Mouse (Mus musculus): ENCODE data around the gene Strap. TPM values are rescaled to one million over a fixed set of nuclear protein-coding genes. Genes with fewer than 3 reads are reported as not detected.
"Not testable (repeated sequence)": the region's sequence is repeated elsewhere in the genome, so short reads cannot be mapped to it uniquely, and the experiment has no call there.

The Strap gene
- polyA plus RNA-seq, 1 experiment from 2014 or later = 137 TPM

DNA sequence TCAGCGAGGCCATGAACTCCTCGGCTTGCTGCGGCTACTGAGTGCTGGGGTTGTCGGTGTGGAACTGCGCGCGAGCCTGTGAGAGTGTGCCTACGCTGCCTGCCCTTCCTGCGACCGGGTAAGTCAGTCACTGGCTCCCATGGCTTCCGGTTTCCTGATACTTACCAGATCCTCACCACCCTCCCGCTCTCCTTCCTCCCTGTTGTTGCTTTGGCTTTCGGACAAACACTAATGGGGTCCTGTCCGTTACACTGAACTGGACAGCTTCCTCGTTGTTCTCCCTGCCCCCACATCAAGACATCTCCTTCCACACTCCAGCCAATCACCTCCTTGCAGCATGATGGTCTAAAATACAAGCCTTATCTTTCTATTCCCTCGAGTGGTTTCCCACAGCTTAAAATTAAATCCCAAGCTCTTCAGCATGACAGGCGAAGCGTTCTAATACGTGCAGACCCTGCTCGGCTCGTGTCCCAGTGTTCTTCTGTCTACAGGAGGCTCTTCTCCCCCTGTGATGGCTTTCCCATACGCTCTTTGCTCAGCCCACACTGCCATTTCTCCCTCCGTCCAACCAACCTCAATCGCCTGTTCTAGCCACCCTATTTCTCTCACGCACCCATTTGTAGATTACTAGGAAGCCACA is 30.5 kb upstream of the Strap start:
- Histone ChIP-seq H3K4me2 (no peak overlapping the region), H3K27me3 (no peaks in the 10 kb centered on the region), H3K9me3 (no peaks in the 10 kb centered on the region), H3K27ac (no peak overlapping the region), H3K9ac (no peak overlapping the region), H3K36me3 (no peaks in the 10 kb centered on the region), H3K4me1 (no peaks in the 10 kb centered on the region), H3K4me3 (no peak overlapping the region)
- 72% methylated on average over 25 of the region's 25 CpGs for WGBS
- no peak for ATAC-seq (ENCODE audit: insufficient number of reproducible peaks, low FRiP score, low TSS enrichment, low read depth)

DNA sequence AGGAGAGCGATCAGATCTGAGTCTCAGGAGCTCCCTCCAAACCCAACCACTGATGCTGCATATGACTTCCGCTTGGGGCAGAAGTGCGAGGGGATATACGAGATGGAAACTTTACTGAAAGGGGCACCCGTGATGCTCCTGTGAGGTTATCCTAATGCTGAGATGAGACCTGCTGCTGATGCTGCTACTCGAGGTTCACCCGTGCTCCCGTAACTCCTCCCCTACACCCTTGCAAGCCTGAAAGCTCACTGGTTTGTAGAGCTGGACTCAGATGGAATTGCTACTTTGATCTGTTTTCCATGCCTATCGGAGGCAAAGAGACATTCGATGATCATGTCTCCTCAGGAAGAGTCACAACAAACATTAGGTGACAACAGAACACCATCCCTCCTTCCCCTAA is 28.7 kb upstream of the Strap start:
- Histone ChIP-seq H3K4me1 (peaks cover 3% of the 10 kb centered on the region; the same call in 1 of the 2 replicates), H3K27me3 (no peaks in the 10 kb centered on the region), H3K4me3 (no peak overlapping the region), H3K4me2 (no peak overlapping the region), H3K9me3 (no peaks in the 10 kb centered on the region), H3K9ac (no peak overlapping the region), H3K27ac (no peak overlapping the region), H3K36me3 (no peaks in the 10 kb centered on the region)
- WGBS = 91% methylated on average over 10 of the region's 10 CpGs
- no peak for ATAC-seq (ENCODE audit: insufficient number of reproducible peaks, low FRiP score, low TSS enrichment, low read depth)

DNA sequence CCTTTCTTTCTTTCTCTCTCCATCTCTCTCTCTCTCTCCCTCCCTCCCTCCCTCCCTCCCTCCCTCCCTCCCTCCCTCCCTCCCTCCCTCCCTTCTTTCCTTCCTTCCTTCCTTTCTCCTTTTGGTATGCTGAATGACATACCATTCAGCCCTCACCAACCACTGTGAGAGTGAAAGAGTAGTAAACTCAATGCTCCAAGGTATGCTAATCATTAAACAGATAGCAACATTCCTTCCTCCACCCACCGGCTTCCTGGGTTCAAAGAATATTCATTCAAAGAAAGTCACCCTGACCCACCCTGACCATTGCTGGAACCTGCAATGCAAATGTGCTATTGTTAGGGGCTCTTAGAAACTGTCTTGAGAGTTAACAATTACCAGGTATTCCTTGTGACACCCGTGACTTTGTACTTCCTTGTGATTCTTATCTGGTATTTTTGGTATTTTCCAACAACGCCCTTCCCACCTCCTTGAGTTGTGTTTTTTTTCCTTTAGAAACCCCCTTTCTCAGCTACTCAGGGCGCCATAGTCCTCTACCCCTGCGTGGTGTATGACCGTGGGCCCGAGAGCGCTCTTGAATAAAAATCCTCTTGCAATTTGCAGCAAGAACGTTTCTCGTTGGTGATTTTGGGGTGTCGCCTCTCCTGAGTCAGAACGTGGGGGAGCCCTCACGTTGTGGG is 26.0 kb upstream of the Strap start:
- not testable (repeated sequence) for H3K27me3 ChIP-seq; ATAC-seq (ENCODE audit: insufficient number of reproducible peaks, low FRiP score, low TSS enrichment, low read depth); H3K36me3 ChIP-seq; H3K4me2 ChIP-seq; H3K9me3 ChIP-seq; H3K4me3 ChIP-seq; H3K4me1 ChIP-seq; H3K27ac ChIP-seq; H3K9ac ChIP-seq
- 85% methylated on average over 13 of the region's 13 CpGs for WGBS

DNA sequence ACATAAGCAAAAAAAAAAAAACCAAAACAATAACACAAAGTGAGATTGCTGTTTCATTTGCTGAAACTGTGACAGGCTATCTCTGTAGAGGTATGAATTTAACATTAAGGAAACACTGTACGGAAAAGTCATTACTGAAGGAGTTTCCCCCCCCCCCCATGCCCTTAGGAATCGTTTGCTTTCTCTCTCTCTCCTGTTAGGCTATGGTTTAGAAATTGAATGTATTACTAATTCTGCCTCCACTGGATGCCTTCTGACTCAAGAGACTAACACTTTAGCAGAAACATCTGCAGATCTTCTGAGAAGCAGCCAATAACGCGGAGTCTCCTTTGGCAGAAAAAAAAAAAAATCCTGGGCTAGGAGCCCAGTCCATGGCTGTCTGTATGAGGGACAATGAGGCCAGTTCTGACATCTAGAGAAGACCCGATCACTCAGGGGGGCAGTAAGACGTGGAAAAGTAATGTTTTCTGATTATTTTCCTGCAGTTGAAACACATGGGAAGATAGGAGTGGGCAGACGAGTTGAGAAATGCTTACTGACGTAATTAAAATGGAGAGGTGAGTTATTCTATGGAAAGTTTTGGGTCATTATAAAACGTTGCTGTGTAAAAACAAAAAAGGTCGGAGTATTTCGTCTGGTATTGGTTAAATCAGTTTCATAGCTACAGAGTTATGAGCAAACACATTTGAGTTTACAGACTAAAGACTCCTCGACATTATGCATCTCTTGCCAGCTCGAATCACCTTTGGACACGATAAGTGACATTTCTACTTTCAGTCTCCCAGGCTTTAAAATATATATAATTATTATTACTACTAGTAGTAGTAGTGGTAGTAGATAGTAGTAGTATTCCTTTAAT is 24.5 kb upstream of the Strap start:
- no peaks in the 10 kb centered on the region for H3K27me3 ChIP-seq
- H3K9me3 ChIP-seq = no peaks in the 10 kb centered on the region
- H3K27ac ChIP-seq = no peak overlapping the region
- peaks cover 3% of the 10 kb centered on the region; the same call in 1 of the 2 replicates for H3K4me1 ChIP-seq
- H3K36me3 ChIP-seq = no peaks in the 10 kb centered on the region
- no peak overlapping the region for H3K4me3 ChIP-seq
- 40% methylated on average over 14 of the region's 14 CpGs for WGBS
- no peak overlapping the region for H3K4me2 ChIP-seq
- H3K9ac ChIP-seq = no peak overlapping the region
- ATAC-seq (ENCODE audit: insufficient number of reproducible peaks, low FRiP score, low TSS enrichment, low read depth) = peak; percentile 79; the same call in 1 of the 2 replicates

DNA sequence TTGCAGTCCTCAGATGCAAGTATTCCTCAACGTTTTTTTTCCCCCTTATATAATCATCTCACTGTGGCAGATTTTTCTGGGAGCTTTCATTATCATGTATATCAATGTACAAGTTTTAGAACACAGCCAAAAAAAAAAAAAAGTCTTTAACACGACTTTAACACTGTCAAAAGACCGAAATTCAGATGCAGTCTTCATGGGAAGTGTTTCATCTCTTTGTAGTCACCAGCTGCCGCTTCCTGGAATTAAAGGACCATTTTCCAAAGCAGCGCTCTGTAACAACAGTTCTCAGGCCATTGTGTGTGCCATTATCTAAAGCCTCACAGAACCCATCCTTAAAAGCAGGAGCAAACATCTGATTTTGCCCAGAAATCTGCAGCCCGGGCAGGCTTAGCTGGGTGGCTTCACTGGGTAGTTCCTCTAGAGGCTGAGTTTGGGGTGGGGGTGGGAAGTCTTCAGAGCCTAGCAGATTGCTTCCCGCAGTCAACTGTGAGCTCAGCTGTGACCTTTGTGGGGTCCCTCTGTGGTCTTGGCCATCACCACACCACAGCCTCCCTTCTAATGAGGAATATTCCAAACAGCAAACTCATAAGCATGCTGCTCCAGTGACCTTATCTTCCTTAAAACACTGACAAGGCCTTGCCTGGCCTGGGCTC is 22.1 kb upstream of the Strap start:
- H3K4me1 ChIP-seq = peaks cover 3% of the 10 kb centered on the region; the same call in 1 of the 2 replicates
- H3K36me3 ChIP-seq = no peaks in the 10 kb centered on the region
- ATAC-seq (ENCODE audit: insufficient number of reproducible peaks, low FRiP score, low TSS enrichment, low read depth) = no peak
- no peak overlapping the region for H3K9ac ChIP-seq
- no peaks in the 10 kb centered on the region for H3K27me3 ChIP-seq
- H3K9me3 ChIP-seq = no peaks in the 10 kb centered on the region
- WGBS = 62% methylated on average over 7 of the region's 7 CpGs
- no peak overlapping the region for H3K4me2 ChIP-seq
- H3K27ac ChIP-seq = no peak overlapping the region
- no peak overlapping the region for H3K4me3 ChIP-seq

DNA sequence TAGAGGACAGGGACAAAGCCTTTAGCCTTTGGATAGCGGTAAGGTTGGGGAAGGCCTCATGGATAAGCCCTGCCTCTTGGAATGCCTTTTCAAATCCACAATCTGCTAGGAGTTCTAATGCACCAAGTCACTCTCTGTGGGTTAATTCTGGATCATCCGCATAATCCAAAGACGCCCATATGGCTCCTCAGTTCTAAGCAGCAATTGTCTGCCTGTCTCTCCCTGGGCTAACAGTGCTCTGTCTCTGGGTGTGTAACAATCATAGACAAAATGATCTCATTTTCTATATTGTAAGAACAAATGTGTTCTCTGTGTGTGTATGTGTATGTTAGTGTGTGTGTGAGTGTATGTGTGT is 21.6 kb upstream of the Strap start:
- no peak overlapping the region for H3K4me3 ChIP-seq
- H3K36me3 ChIP-seq = no peaks in the 10 kb centered on the region
- no peak overlapping the region for H3K9ac ChIP-seq
- no peaks in the 10 kb centered on the region for H3K27me3 ChIP-seq
- peaks cover 3% of the 10 kb centered on the region; the same call in 1 of the 2 replicates for H3K4me1 ChIP-seq
- no peaks in the 10 kb centered on the region for H3K9me3 ChIP-seq
- 87% methylated on average over 3 of the region's 3 CpGs for WGBS
- H3K4me2 ChIP-seq = no peak overlapping the region
- no peak overlapping the region for H3K27ac ChIP-seq
- no peak for ATAC-seq (ENCODE audit: insufficient number of reproducible peaks, low FRiP score, low TSS enrichment, low read depth)

DNA sequence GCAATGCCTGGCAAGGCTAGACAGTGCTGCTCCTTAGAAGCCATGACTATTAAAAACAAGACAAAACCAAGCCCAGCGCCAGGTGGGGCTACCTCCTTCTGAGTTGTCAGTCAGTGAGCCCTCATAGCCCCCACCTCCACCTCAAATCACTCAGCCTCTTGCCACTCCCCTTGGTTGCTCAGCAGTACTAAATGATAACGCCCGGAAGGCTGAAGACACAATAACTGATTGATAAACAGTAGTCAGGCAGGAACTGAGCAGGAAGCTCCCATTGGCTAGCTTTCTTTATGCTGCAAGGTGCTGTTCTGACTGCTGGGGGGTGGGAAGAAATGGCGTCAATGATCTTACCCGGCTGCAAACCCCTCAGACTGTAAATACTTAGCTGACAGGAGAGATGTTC is 18.1 kb upstream of the Strap start:
- WGBS = 54% methylated on average over 5 of the region's 5 CpGs
- ATAC-seq (ENCODE audit: insufficient number of reproducible peaks, low FRiP score, low TSS enrichment, low read depth) = no peak
- Histone ChIP-seq H3K4me3 (no peak overlapping the region), H3K4me1 (no peaks in the 10 kb centered on the region), H3K27me3 (no peaks in the 10 kb centered on the region), H3K27ac (no peak overlapping the region), H3K36me3 (no peaks in the 10 kb centered on the region), H3K9me3 (no peaks in the 10 kb centered on the region), H3K4me2 (no peak overlapping the region), H3K9ac (no peak overlapping the region)

DNA sequence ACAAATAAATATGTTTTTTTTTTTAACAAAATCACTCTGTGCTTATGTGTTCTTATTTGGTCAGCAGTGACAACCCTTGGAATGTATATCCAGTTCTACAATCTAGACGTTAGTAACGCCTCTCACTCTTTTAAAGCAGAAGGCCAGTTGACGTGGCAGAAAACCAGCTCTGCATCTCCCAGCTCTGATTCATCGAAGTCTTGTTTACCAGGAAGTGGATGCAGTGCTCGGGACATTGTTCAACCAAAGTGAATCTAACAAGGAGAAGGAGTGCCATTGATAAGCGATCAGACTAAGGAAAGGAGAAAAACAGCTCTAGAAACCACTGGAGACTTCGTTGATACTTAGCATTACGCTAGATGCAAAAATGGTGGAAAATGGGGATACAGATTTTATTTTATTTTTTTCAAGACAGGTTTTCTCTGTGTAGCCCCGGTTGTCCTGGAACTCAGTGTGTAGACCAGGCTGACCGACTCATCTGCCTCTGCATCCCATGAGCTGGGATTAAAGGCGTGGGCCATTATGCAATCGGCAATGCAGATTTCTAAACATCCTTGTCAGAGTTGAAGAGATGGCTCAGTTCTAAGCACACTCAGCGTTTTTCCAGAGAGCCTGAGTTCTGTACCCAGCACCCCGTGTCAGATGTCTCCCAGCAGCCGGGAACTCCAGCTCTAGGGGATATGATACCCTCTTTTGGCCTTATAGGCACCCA is 12.5 kb upstream of the Strap start:
- no peak for ATAC-seq (ENCODE audit: insufficient number of reproducible peaks, low FRiP score, low TSS enrichment, low read depth)
- Histone ChIP-seq H3K4me3 (no peak overlapping the region), H3K9me3 (no peaks in the 10 kb centered on the region), H3K9ac (no peak overlapping the region), H3K4me2 (no peak overlapping the region), H3K27me3 (no peaks in the 10 kb centered on the region; the same call in 1 of the 2 replicates), H3K4me1 (no peaks in the 10 kb centered on the region), H3K36me3 (no peaks in the 10 kb centered on the region), H3K27ac (no peak overlapping the region)
- WGBS = 89% methylated on average over 15 of the region's 15 CpGs

DNA sequence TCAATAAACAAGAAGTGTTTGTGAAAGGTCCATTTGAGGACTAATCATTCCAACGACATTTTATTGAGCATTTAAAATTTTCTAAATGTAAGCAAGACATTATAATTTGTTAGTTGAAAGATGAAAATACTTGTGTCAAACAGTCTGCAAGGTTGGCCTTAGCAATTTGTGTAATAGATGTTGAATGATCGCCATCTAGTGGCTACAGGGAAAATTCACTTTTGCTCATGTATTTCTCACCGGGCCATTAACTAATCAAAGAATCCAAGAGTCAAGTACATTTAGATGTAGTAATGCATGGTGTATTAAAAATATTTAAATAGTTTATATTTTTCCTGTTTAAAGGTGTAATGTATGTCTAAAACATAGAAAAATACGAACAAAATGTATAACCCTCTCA is 11.0 kb upstream of the Strap start:
- no peaks in the 10 kb centered on the region for H3K4me1 ChIP-seq
- H3K27ac ChIP-seq = no peak overlapping the region
- ATAC-seq (ENCODE audit: insufficient number of reproducible peaks, low FRiP score, low TSS enrichment, low read depth) = no peak
- no peaks in the 10 kb centered on the region; the same call in 1 of the 2 replicates for H3K27me3 ChIP-seq
- no peak overlapping the region for H3K4me3 ChIP-seq
- no peak overlapping the region for H3K9ac ChIP-seq
- H3K9me3 ChIP-seq = no peaks in the 10 kb centered on the region
- no peak overlapping the region for H3K4me2 ChIP-seq
- no peaks in the 10 kb centered on the region for H3K36me3 ChIP-seq
- WGBS = 3% methylated on average over 4 of the region's 4 CpGs

DNA sequence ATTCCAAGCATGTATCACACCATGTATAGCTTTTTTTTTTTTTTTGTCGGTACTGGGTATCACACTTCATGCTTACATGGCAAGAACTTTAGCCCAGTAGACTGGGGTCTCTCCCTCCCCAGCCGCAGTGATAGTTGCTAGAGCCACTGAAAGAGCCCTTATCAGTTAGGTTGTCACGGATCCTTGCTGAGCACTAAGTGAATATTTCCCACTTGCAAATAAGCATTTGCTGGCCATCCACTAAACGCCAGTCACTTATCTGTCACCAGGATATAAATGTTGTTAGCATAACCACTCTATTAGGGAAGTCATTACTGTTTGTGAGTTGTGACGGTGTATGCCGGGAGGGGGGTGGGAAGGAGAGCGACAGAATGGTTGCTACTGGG is 425 bp upstream of the Strap start:
- ATAC-seq (ENCODE audit: insufficient number of reproducible peaks, low FRiP score, low TSS enrichment, low read depth) = peak; percentile 5; the same call in 1 of the 2 replicates
- Histone ChIP-seq H3K4me1 (peaks cover 14% of the 10 kb centered on the region), H3K4me2 (peak overlapping the region; percentile 78), H3K9me3 (no peaks in the 10 kb centered on the region), H3K36me3 (peaks cover 10% of the 10 kb centered on the region), H3K27ac (peak overlapping the region; percentile 54; the same call in 1 of the 2 replicates), H3K9ac (peak overlapping the region; percentile 37), H3K4me3 (peak overlapping the region; percentile 92), H3K27me3 (no peaks in the 10 kb centered on the region)
- WGBS = 8% methylated on average over 7 of the region's 7 CpGs

DNA sequence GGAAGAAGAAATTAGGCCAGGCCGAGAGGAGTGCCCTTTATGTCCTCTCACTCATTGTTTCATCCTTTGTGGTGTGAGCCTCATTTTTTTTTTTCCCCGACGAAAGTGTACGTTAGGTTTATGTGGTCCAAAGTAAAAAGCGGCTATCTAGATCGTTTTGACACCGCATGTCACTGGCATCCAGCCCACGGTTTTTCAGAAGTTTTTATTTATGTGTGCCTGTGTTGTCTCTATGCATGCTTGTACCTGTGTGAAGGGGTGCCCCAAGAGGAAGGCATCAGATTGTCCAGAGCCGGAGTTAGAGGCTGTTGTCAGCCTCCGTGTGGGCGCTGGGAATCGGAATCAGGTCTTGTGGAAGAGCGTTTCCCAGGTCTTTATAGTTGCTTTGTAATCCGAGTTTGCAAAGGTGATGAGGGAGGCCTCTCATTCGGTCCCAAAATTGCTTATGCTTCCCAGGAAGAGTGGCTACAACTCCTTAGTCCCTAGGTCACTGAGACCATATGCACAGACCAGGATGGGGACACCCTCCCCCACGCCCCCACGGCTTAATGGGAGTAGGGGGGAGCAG is 877 bp downstream of the Strap start:
- ATAC-seq (ENCODE audit: insufficient number of reproducible peaks, low FRiP score, low TSS enrichment, low read depth) = no peak
- Histone ChIP-seq H3K9ac (peak overlapping the region; percentile 87), H3K4me3 (peak overlapping the region; percentile 92), H3K36me3 (peaks cover 22% of the 10 kb centered on the region), H3K9me3 (no peaks in the 10 kb centered on the region), H3K4me1 (peaks cover 14% of the 10 kb centered on the region), H3K27me3 (no peaks in the 10 kb centered on the region), H3K27ac (peak overlapping the region; percentile 78; the same call in 1 of the 2 replicates), H3K4me2 (peak overlapping the region; percentile 78)
- WGBS = 7% methylated on average over 17 of the region's 17 CpGs
